Mouse (Mus musculus) lung, embryonic 14.5 days (tissue): ENCODE measurements around the gene Gkn3. TPM values are rescaled to one million over a fixed set of nuclear protein-coding genes. Genes with fewer than 3 reads are reported as not detected.

Experiments used
- ATAC-seq: fragments of 200-750 bp; cut with Nextera tagmentation; 2 replicates; pipeline ENCODE4 v1.8.0; 2017; ENCODE audit warnings: mild to moderate bottlenecking, moderate TSS enrichment, moderate library complexity; ENCODE audit not compliant: insufficient read depth
- DNase-seq: peaks from one replicate; pipeline ENCODE4 v3.0.0-alpha.2; 2015
- H3K27ac ChIP-seq: fragments of 300-500 bp; sonication (generic); 2 replicates; pipeline ENCODE4 v1.5.1; 2014; ENCODE audit warnings: low read depth, mild to moderate bottlenecking, moderate library complexity
- H3K27me3 ChIP-seq: fragments of 300-500 bp; sonication (generic); 2 replicates; pipeline ENCODE4 v1.6.1; 2014; ENCODE audit warnings: low read length, control low read depth; ENCODE audit not compliant: insufficient read depth
- H3K36me3 ChIP-seq: fragments of 300-500 bp; sonication (generic); 2 replicates; pipeline ENCODE4 v1.6.1; 2014; ENCODE audit warnings: control low read depth; ENCODE audit not compliant: insufficient read depth
- H3K4me1 ChIP-seq: fragments of 300-500 bp; sonication (generic); 2 replicates; pipeline ENCODE4 v1.6.1; 2014; ENCODE audit warnings: antibody characterized with exemption, control low read depth; ENCODE audit not compliant: insufficient read depth
- H3K4me2 ChIP-seq: fragments of 300-500 bp; sonication (generic); 2 replicates; pipeline ENCODE4 v1.6.1; 2014; ENCODE audit warnings: mild to moderate bottlenecking
- H3K4me3 ChIP-seq: fragments of 300-500 bp; sonication (generic); 2 replicates; pipeline ENCODE4 v1.5.1; 2014; ENCODE audit warnings: low read depth, low read length
- H3K9ac ChIP-seq: fragments of 300-500 bp; sonication (generic); 2 replicates; pipeline ENCODE4 v1.6.1; 2014
- H3K9me3 ChIP-seq: fragments of 300-500 bp; sonication (generic); 2 replicates; pipeline ENCODE4 v1.6.1; 2016; ENCODE audit warnings: low read depth, low read length, control low read depth
- CTCF ChIP-seq: IDR thresholded peaks from 2 replicates; pipeline ENCODE4 v1.5.1; 2016; ENCODE audit warnings: antibody characterized with exemption, low read depth
- WGBS: fragments of 180-500 bp; shearing (Covaris S2); extraction: QIAGEN DNeasy Blood & Tissue Kit; methylation state at CpG from one replicate; pipeline ENCODE4 v1.1.7; 2014; 5-methylcytosine and 5-hydroxymethylcytosine counted together
- polyA plus RNA-seq: library from polyadenylated mRNA; unstranded; fragments of >200 nt; fragmentation: Nextera tagmentation; extraction: Ambion mirVana; gene quantifications from 2 replicates; pipeline ENCODE4 v1.2.1, GENCODE M21; 2014

Gene Gkn3
- polyA plus RNA-seq, result 2.0 and 2.3 TPM in 2 replicates

GRCm38 (mm10) chr6:87388877-87389276 lies at the start of gene Gkn3:
Gene Gkn3, minus strand, starts transcription at chr6:87388935.
- no peak within 1 kb of the TSS for H3K4me3 ChIP-seq
- ATAC-seq, result no peak
- no peak within 1 kb of the TSS for H3K27ac ChIP-seq
- WGBS, result 34% methylated on average over 7 of the region's 7 CpGs
- no peak within 1 kb of the TSS for H3K9ac ChIP-seq
- H3K36me3 ChIP-seq, result no peaks in the 10 kb centered on the region
- peaks cover 6% of the 10 kb centered on the region; the same call in 1 of the 2 replicates for H3K4me1 ChIP-seq
- no peaks in the 10 kb centered on the region for H3K27me3 ChIP-seq
- peak; percentile 31 for DNase-seq
- H3K4me2 ChIP-seq, result 0 out of 2 replicates have a peak within 1 kb of the TSS, but pooled peaks have one; percentile 16
- H3K9me3 ChIP-seq, result no peaks in the 10 kb centered on the region
- TF ChIP-seq CTCF, result no peak

GRCm38 (mm10) chr6:87436745-87437144 lies 48.0 kb upstream of the Gkn3 start:
- H3K27ac ChIP-seq, result no peak overlapping the region
- no peak overlapping the region for H3K4me3 ChIP-seq
- H3K4me2 ChIP-seq, result no peak overlapping the region
- no peaks in the 10 kb centered on the region for H3K36me3 ChIP-seq
- no peak overlapping the region for H3K9ac ChIP-seq
- H3K9me3 ChIP-seq, result no peaks in the 10 kb centered on the region
- DNase-seq (no peak), ATAC-seq (no peak)
- H3K4me1 ChIP-seq, result peaks cover 3% of the 10 kb centered on the region; the same call in 1 of the 2 replicates
- WGBS, result 74% methylated on average over 8 of the region's 8 CpGs
- H3K27me3 ChIP-seq, result no peaks in the 10 kb centered on the region
- TF ChIP-seq CTCF, result no peak

GRCm38 (mm10) chr6:87435791-87436190 lies 47.1 kb upstream of the Gkn3 start:
- Histone ChIP-seq H3K36me3 (no peaks in the 10 kb centered on the region), H3K27me3 (no peaks in the 10 kb centered on the region)
- WGBS, result 80% methylated on average over 3 of the region's 3 CpGs

GRCm38 (mm10) chr6:87428487-87429044 lies 39.8 kb upstream of the Gkn3 start, which contains the start of gene Bmp10:
Gene Bmp10, plus strand, starts transcription at chr6:87428994.
- ATAC-seq (no peak; the same call in 1 of the 2 replicates), DNase-seq (peak; percentile 17)
- Histone ChIP-seq H3K27me3 (no peaks in the 10 kb centered on the region), H3K4me3 (no peak within 1 kb of the TSS), H3K4me2 (no peak within 1 kb of the TSS), H3K27ac (no peak within 1 kb of the TSS), H3K9me3 (no peaks in the 10 kb centered on the region), H3K36me3 (no peaks in the 10 kb centered on the region), H3K9ac (no peak within 1 kb of the TSS), H3K4me1 (no peaks in the 10 kb centered on the region)
- no peak for TF ChIP-seq CTCF
- WGBS, result 38% methylated on average over 7 of the region's 7 CpGs

More at GRCm38 (mm10) chr6:87435791-87436190, 47.1 kb upstream of the Gkn3 start:
- Histone ChIP-seq H3K4me3 (no peak overlapping the region), H3K4me2 (no peak overlapping the region), H3K9me3 (no peaks in the 10 kb centered on the region), H3K4me1 (no peaks in the 10 kb centered on the region; the same call in 1 of the 2 replicates), H3K27ac (no peak overlapping the region), H3K9ac (no peak overlapping the region)
- no peak for TF ChIP-seq CTCF
- DNase-seq (no peak), ATAC-seq (no peak)

GRCm38 (mm10) chr6:87427616-87428015 lies 38.9 kb upstream of the Gkn3 start:
- WGBS, result 62% methylated on average over 8 of the region's 8 CpGs
- ATAC-seq, result no peak
- no peaks in the 10 kb centered on the region for H3K4me1 ChIP-seq
- no peak overlapping the region for H3K27ac ChIP-seq
- no peak overlapping the region for H3K4me3 ChIP-seq
- no peak for TF ChIP-seq CTCF
- H3K4me2 ChIP-seq, result no peak overlapping the region
- no peaks in the 10 kb centered on the region for H3K27me3 ChIP-seq
- H3K9ac ChIP-seq, result no peak overlapping the region
- DNase-seq, result no peak
- no peaks in the 10 kb centered on the region for H3K36me3 ChIP-seq
- H3K9me3 ChIP-seq, result no peaks in the 10 kb centered on the region

GRCm38 (mm10) chr6:87426954-87427353 lies 38.2 kb upstream of the Gkn3 start:
- DNase-seq (no peak), ATAC-seq (no peak)
- H3K9ac ChIP-seq, result no peak overlapping the region
- H3K4me3 ChIP-seq, result no peak overlapping the region
- no peaks in the 10 kb centered on the region for H3K27me3 ChIP-seq
- no peak overlapping the region for H3K27ac ChIP-seq
- 62% methylated on average over 5 of the region's 5 CpGs for WGBS
- no peaks in the 10 kb centered on the region for H3K9me3 ChIP-seq
- no peaks in the 10 kb centered on the region for H3K4me1 ChIP-seq
- no peaks in the 10 kb centered on the region for H3K36me3 ChIP-seq
- no peak for TF ChIP-seq CTCF
- no peak overlapping the region for H3K4me2 ChIP-seq

GRCm38 (mm10) chr6:87424037-87424816 lies 35.5 kb upstream of the Gkn3 start:
- H3K9ac ChIP-seq, result no peak overlapping the region
- no peaks in the 10 kb centered on the region for H3K36me3 ChIP-seq
- H3K9me3 ChIP-seq, result no peaks in the 10 kb centered on the region
- H3K4me1 ChIP-seq, result no peaks in the 10 kb centered on the region
- no peaks in the 10 kb centered on the region for H3K27me3 ChIP-seq
- peak overlapping the region; percentile 43 for H3K4me2 ChIP-seq
- ATAC-seq (no peak), DNase-seq (peak; percentile 65)
- H3K27ac ChIP-seq, result no peak overlapping the region
- WGBS, result 34% methylated on average over 19 of the region's 19 CpGs
- no peak overlapping the region for H3K4me3 ChIP-seq
- TF ChIP-seq CTCF, result no peak; the same call in 1 of the 2 replicates
